Mouse (Mus musculus) stomach, postnatal 0 days (tissue): ENCODE measurements around the gene Gm43302.
"Not testable (repeated sequence)": the region's sequence is repeated elsewhere in the genome, so short reads cannot be mapped to it uniquely, and the experiment has no call there.

Source experiments
- CTCF ChIP-seq: IDR thresholded peaks from 2 replicates; pipeline ENCODE4 v1.5.1; 2016; ENCODE audit warnings: antibody characterized with exemption, low read depth, mild to moderate bottlenecking, moderate library complexity
- EP300 ChIP-seq: optimal IDR thresholded peaks from 2 replicates; pipeline ENCODE3; 2016; ENCODE audit warnings: antibody characterized with exemption

- TF ChIP-seq CTCF, EP300: not testable (repeated sequence)
Measured at GRCm38 (mm10) chr5:105208957-105209356, 84.5 kb downstream of the Gm43302 start.
